In the genomic region with DNA sequence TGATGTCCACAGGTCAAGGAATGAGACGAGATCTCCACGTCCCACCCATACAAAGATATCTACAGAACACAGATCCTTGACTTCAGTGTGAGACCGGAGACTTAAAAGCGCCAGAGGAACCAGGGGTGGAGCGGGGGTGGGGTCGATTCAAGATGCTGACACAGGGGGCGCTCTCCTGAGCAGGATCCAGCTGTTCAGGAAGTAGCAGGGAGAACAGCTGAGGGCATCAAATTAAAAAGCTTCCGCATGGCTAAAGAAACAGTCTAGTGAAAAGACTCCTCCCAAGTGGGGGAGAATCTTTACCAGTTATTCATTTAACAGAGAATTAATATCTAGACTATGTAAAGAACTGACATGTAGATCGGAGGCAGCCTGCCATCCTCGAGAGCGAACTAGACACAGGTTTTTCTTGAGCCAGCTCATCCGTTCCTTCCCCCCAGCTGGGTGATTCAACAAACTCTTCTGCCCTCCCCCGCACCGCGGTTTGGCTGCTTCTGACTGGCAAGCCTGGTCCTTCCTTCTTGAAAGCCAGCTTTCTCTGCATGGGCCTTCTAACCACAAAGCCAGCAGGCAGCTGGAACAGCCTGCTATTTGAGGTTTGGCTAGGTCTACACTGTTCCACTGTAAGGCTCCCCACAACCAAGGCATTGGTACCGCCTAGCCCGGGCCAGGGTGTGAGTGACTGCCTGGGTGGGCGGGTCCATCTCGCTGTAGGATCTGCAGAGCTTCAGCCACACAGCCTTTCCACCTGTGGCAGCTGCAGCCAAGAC, we compare ENCODE assay signal across 8 mouse cellular contexts.
DNase-seq lines count a peak whose midpoint lies in the region; ATAC-seq lines count a peak whose summit lies in the region.
"Had no signal": no experiment of that assay in that cellular context is flagged by ENCODE, and none has a peak within 500 bp of the region (broad histone marks: within the 10 kb centered on the region; RNA-seq: fewer than 3 reads in every experiment).

No protein-coding gene starts in this region.

- intact Hi-C loops in heart, postnatal 25 days (cut with DNase I), result no loop called here

- WGBS in embryonic facial prominence, embryonic 11.5 days, result 68% methylated on average over 19 of the region's 19 CpGs
- 65% methylated on average over 19 of the region's 19 CpGs for WGBS in limb, embryonic 11.5 days

- H3K9me3 ChIP-seq in embryonic facial prominence, embryonic 11.5 days (replicated peaks; ENCODE audit: control insufficient read depth, low read length), result no peaks in the 10 kb centered on the region
- no peaks in the 10 kb centered on the region for H3K9me3 ChIP-seq in limb, embryonic 11.5 days (ENCODE audit: control insufficient read depth, low read length)
- H3K9me3 ChIP-seq: lung, embryonic 15.5 days had no signal

- H3K27ac ChIP-seq in embryonic facial prominence, embryonic 11.5 days (replicated peaks; ENCODE audit: low read depth, low read length), result no peak overlapping the region
- no peak overlapping the region for H3K27ac ChIP-seq in limb, embryonic 11.5 days (replicated peaks; ENCODE audit: low read depth, low read length)
- H3K27ac ChIP-seq: lung, embryonic 15.5 days had no signal

- DNase-seq in CD4-positive, CD25-positive, alpha-beta regulatory T cell, adult 2 months (ENCODE audit: low read depth, low spot score), result peak; percentile 89
- DNase-seq in MN1 (ENCODE audit: low spot score), result peak; percentile 48
- no peak for DNase-seq in embryonic facial prominence, embryonic 11.5 days (ENCODE audit: low spot score)
- DNase-seq in heart, postnatal 25 days (ENCODE audit: low spot score), result peak; percentile 52
- peak; percentile 37 for DNase-seq in limb, embryonic 11.5 days (ENCODE audit: low spot score)
- DNase-seq in thymus, postnatal 25 days, result peak; percentile 86

- no peaks in the 10 kb centered on the region; the same call in 1 of the 2 replicates for H3K27me3 ChIP-seq in embryonic facial prominence, embryonic 11.5 days (ENCODE audit: control insufficient read depth, insufficient read depth, low read length)
- no peaks in the 10 kb centered on the region for H3K27me3 ChIP-seq in limb, embryonic 11.5 days (ENCODE audit: control insufficient read depth, insufficient read depth, low read length)

- H3K4me2 ChIP-seq in embryonic facial prominence, embryonic 11.5 days (ENCODE audit: low read depth, low read length), result no peak overlapping the region
- no peak overlapping the region for H3K4me2 ChIP-seq in limb, embryonic 11.5 days (ENCODE audit: low read depth, severe bottlenecking)
- H3K4me2 ChIP-seq: lung, embryonic 15.5 days had no signal

- no peaks in the 10 kb centered on the region for H3K4me1 ChIP-seq in embryonic facial prominence, embryonic 11.5 days (ENCODE audit: control insufficient read depth, insufficient read depth, low read length)
- peaks cover 22% of the 10 kb centered on the region for H3K4me1 ChIP-seq in limb, embryonic 11.5 days (ENCODE audit: control insufficient read depth, insufficient read depth, low read length)
- H3K4me1 ChIP-seq: lung, embryonic 15.5 days had no signal

- no peaks in the 10 kb centered on the region for H3K36me3 ChIP-seq in embryonic facial prominence, embryonic 11.5 days (replicated peaks; ENCODE audit: control insufficient read depth, insufficient read depth, low read depth, low read length)
- no peaks in the 10 kb centered on the region for H3K36me3 ChIP-seq in limb, embryonic 11.5 days (ENCODE audit: control insufficient read depth, insufficient read depth, low read length)
- H3K36me3 ChIP-seq: lung, embryonic 15.5 days had no signal

- ATAC-seq in embryonic facial prominence, embryonic 11.5 days (replicated peaks; ENCODE audit: insufficient number of reproducible peaks, low FRiP score, low TSS enrichment, low read depth), result peak; percentile 78; the same call in 1 of the 2 replicates
- ATAC-seq in limb, embryonic 11.5 days (ENCODE audit: insufficient number of reproducible peaks, low FRiP score, low TSS enrichment, low read depth), result no peak
- ATAC-seq in neutrophil, adult 5-6 weeks (ENCODE audit: extremely low read depth, insufficient number of reproducible peaks, low FRiP score, poor library complexity, severe bottlenecking), result peak; percentile 63

- H3K9ac ChIP-seq in embryonic facial prominence, embryonic 11.5 days (replicated peaks; ENCODE audit: low read length), result no peak overlapping the region
- no peak overlapping the region for H3K9ac ChIP-seq in limb, embryonic 11.5 days (ENCODE audit: low read length)
- H3K9ac ChIP-seq: lung, embryonic 15.5 days had no signal

- no peak overlapping the region for H3K4me3 ChIP-seq in embryonic facial prominence, embryonic 11.5 days (ENCODE audit: low read depth, low read length)
- H3K4me3 ChIP-seq in limb, embryonic 11.5 days (ENCODE audit: low read depth, low read length), result no peak overlapping the region
- H3K4me3 ChIP-seq: lung, embryonic 15.5 days had no signal
